Mouse (Mus musculus): ENCODE data around the gene Mthfsd.
"Not testable (repeated sequence)": the region's sequence is repeated elsewhere in the genome, so short reads cannot be mapped to it uniquely, and the experiment has no call there.

DNA sequence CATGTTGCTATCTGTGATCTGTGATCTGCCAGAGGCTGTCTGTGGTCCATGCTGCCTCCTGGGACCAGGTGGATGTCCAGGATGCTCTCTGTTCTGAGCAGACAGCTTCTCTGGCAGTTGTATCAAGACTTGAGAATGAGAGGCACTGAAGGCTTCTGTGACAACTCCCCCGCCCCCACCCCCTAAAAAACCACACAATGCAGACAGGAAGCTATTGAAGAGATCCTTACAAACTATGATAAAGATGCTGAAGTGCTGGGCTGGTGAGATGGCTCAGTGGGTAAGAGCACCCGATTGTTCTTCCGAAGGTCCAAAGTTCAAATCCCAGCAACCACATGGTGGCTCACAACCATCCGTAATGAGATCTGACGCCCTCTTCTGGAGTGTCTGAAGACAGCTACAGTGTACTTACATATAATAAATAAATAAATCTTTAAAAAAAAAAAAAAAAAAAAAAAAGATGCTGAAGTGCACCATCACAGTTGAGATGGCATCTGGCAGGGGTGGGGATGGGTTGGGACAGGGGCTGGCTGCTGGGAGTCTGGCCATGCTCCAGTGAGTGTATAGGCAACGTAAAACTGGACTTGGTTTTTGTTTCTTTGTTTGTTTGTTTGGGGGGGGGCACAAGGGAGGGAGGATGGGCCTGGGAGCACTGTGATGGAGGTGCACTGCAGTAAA is 37.4 kb upstream of the Mthfsd start:
- TF ChIP-seq CTCF, EP300 (IDR thresholded peaks at IDR 0.05; ENCODE audit: low read depth): not testable (repeated sequence)

Measured in liver, postnatal 0 days (tissue).